Mouse (Mus musculus) intestine, embryonic 16.5 days (tissue): Measurements from ENCODE around the gene Pdcd5. TPM values are rescaled to one million over a fixed set of nuclear protein-coding genes. Genes with fewer than 3 reads are reported as not detected.

Experiments
- ATAC-seq: fragments of 200-750 bp; cut with Nextera tagmentation; 2 replicates; pipeline ENCODE4 v1.8.0; 2017; ENCODE audit warnings: moderate TSS enrichment, moderate library complexity
- H3K27ac ChIP-seq: fragments of 300-500 bp; sonication (generic); 2 replicates; pipeline ENCODE4 v1.5.1; 2014; ENCODE audit warnings: mild to moderate bottlenecking, low read length
- H3K27me3 ChIP-seq: fragments of 300-500 bp; sonication (generic); replicated peaks from 2 replicates; pipeline ENCODE4 v1.6.1; 2014; ENCODE audit warnings: low read length, control low read depth, mixed read lengths; ENCODE audit not compliant: control insufficient read depth, insufficient read depth
- H3K36me3 ChIP-seq: fragments of 300-500 bp; sonication (generic); 2 replicates; pipeline ENCODE4 v1.6.1; 2014; ENCODE audit warnings: low read length, control low read depth; ENCODE audit not compliant: control insufficient read depth, insufficient read depth
- H3K4me1 ChIP-seq: fragments of 300-500 bp; sonication (generic); 2 replicates; pipeline ENCODE4 v1.6.1; 2014; ENCODE audit warnings: low read length, control low read depth, mixed read lengths; ENCODE audit not compliant: control insufficient read depth, insufficient read depth
- H3K4me2 ChIP-seq: fragments of 300-500 bp; sonication (generic); 2 replicates; pipeline ENCODE4 v1.6.1; 2014; ENCODE audit warnings: low read depth, low read length, control low read depth
- H3K4me3 ChIP-seq: fragments of 300-500 bp; sonication (generic); 2 replicates; pipeline ENCODE4 v1.5.1; 2014; ENCODE audit warnings: mild to moderate bottlenecking, low read length
- H3K9ac ChIP-seq: fragments of 300-500 bp; sonication (generic); 2 replicates; pipeline ENCODE4 v1.6.1; 2014; ENCODE audit warnings: low read depth, low read length
- H3K9me3 ChIP-seq: fragments of 300-500 bp; sonication (generic); 2 replicates; pipeline ENCODE4 v1.6.1; 2016; ENCODE audit warnings: low read length, control low read depth; ENCODE audit not compliant: control insufficient read depth
- WGBS: fragments of 180-500 bp; shearing (Covaris S2); extraction: QIAGEN DNeasy Blood & Tissue Kit; methylation state at CpG from one replicate; pipeline ENCODE4 v1.1.7; 2014; 5-methylcytosine and 5-hydroxymethylcytosine counted together
- polyA plus RNA-seq: library from polyadenylated mRNA; unstranded; fragments of >200 nt; fragmentation: Nextera tagmentation; extraction: Ambion mirVana; gene quantifications from 2 replicates; pipeline ENCODE4 v1.2.1, GENCODE M21; 2015

Pdcd5 gene
- polyA plus RNA-seq, 1 experiment from 2014 or later: 184 TPM

GRCm38 (mm10) chr7:35648239-35649069 lies 1.1 kb upstream of the Pdcd5 start:
- no peak overlapping the region for H3K4me3 ChIP-seq
- no peaks in the 10 kb centered on the region for H3K36me3 ChIP-seq
- ATAC-seq: no peak
- no peaks in the 10 kb centered on the region for H3K9me3 ChIP-seq
- H3K4me2 ChIP-seq: no peak overlapping the region
- H3K4me1 ChIP-seq: peaks cover 3% of the 10 kb centered on the region; the same call in 1 of the 2 replicates
- WGBS: 70% methylated on average over 9 of the region's 9 CpGs
- no peak overlapping the region for H3K27ac ChIP-seq
- H3K27me3 ChIP-seq: no peaks in the 10 kb centered on the region
- no peak overlapping the region for H3K9ac ChIP-seq

GRCm38 (mm10) chr7:35646317-35647081 lies 822 bp downstream of the Pdcd5 start:
- Histone ChIP-seq H3K9ac (peak overlapping the region; percentile 91), H3K4me2 (peak overlapping the region; percentile 73), H3K4me3 (peak overlapping the region; percentile 87), H3K27ac (peak overlapping the region; percentile 54), H3K27me3 (no peaks in the 10 kb centered on the region), H3K9me3 (no peaks in the 10 kb centered on the region), H3K36me3 (peaks cover 2% of the 10 kb centered on the region; the same call in 1 of the 2 replicates), H3K4me1 (peaks cover 3% of the 10 kb centered on the region; the same call in 1 of the 2 replicates)
- peak; percentile 56 for ATAC-seq
- whole genome bisulfite sequencing: 8% methylated on average over 34 of the region's 34 CpGs

- H3K9me3 ChIP-seq: no peaks in the 10 kb centered on the region
- peaks cover 27% of the 10 kb centered on the region for H3K36me3 ChIP-seq
- no peak overlapping the region for H3K9ac ChIP-seq
- no peaks in the 10 kb centered on the region for H3K4me1 ChIP-seq
- no peak overlapping the region for H3K4me2 ChIP-seq
- WGBS: 73% methylated on average over 6 of the region's 6 CpGs
- H3K27ac ChIP-seq: no peak overlapping the region
- H3K4me3 ChIP-seq: no peak overlapping the region
- no peak for ATAC-seq
- no peaks in the 10 kb centered on the region for H3K27me3 ChIP-seq
These were observed 7.2 kb downstream of the Pdcd5 start for GRCm38 (mm10) chr7:35640072-35640471.

- Histone ChIP-seq H3K9me3 (no peaks in the 10 kb centered on the region), H3K27ac (no peak overlapping the region), H3K4me3 (no peak overlapping the region), H3K27me3 (no peaks in the 10 kb centered on the region), H3K4me2 (no peak overlapping the region), H3K9ac (no peak overlapping the region), H3K4me1 (no peaks in the 10 kb centered on the region), H3K36me3 (peaks cover 33% of the 10 kb centered on the region)
- WGBS: 93% methylated on average over 9 of the region's 9 CpGs
- ATAC-seq: no peak
These were observed 10.4 kb downstream of the Pdcd5 start for GRCm38 (mm10) chr7:35636874-35637273.

GRCm38 (mm10) chr7:35636229-35636628 lies 11.1 kb downstream of the Pdcd5 start:
- no peak overlapping the region for H3K27ac ChIP-seq
- H3K27me3 ChIP-seq: no peaks in the 10 kb centered on the region
- no peak overlapping the region for H3K9ac ChIP-seq
- no peak for ATAC-seq
- 71% methylated on average over 6 of the region's 6 CpGs for WGBS
- H3K4me1 ChIP-seq: no peaks in the 10 kb centered on the region
- H3K9me3 ChIP-seq: no peaks in the 10 kb centered on the region
- no peak overlapping the region for H3K4me2 ChIP-seq
- H3K4me3 ChIP-seq: no peak overlapping the region
- H3K36me3 ChIP-seq: peaks cover 34% of the 10 kb centered on the region

GRCm38 (mm10) chr7:35628496-35628895 lies 18.8 kb downstream of the Pdcd5 start:
- H3K4me2 ChIP-seq: no peak overlapping the region
- no peaks in the 10 kb centered on the region for H3K9me3 ChIP-seq
- H3K27me3 ChIP-seq: no peaks in the 10 kb centered on the region
- H3K4me1 ChIP-seq: no peaks in the 10 kb centered on the region
- WGBS: 75% methylated on average over 5 of the region's 5 CpGs
- no peak for ATAC-seq
- H3K36me3 ChIP-seq: peaks cover 25% of the 10 kb centered on the region
- no peak overlapping the region for H3K4me3 ChIP-seq
- H3K27ac ChIP-seq: no peak overlapping the region
- no peak overlapping the region for H3K9ac ChIP-seq

- no peak overlapping the region for H3K4me3 ChIP-seq
- WGBS: 94% methylated on average over 10 of the region's 10 CpGs
- H3K4me1 ChIP-seq: no peaks in the 10 kb centered on the region
- no peaks in the 10 kb centered on the region for H3K27me3 ChIP-seq
- ATAC-seq: no peak
- H3K4me2 ChIP-seq: no peak overlapping the region
- no peak overlapping the region for H3K27ac ChIP-seq
- no peaks in the 10 kb centered on the region for H3K9me3 ChIP-seq
- no peak overlapping the region for H3K9ac ChIP-seq
- H3K36me3 ChIP-seq: peaks cover 27% of the 10 kb centered on the region
These were observed 19.9 kb downstream of the Pdcd5 start for GRCm38 (mm10) chr7:35627371-35627770.

- no peaks in the 10 kb centered on the region for H3K27me3 ChIP-seq
- WGBS: 97% methylated on average over 5 of the region's 5 CpGs
These were observed 21.3 kb downstream of the Pdcd5 start for GRCm38 (mm10) chr7:35626038-35626437.

GRCm38 (mm10) chr7:35622626-35623025 lies 24.7 kb downstream of the Pdcd5 start:
- Histone ChIP-seq H3K4me1 (no peaks in the 10 kb centered on the region), H3K4me2 (no peak overlapping the region), H3K27ac (no peak overlapping the region), H3K4me3 (no peak overlapping the region), H3K9ac (no peak overlapping the region), H3K36me3 (peaks cover 13% of the 10 kb centered on the region), H3K27me3 (no peaks in the 10 kb centered on the region), H3K9me3 (no peaks in the 10 kb centered on the region)
- ATAC-seq: no peak
- 85% methylated on average over 10 of the region's 10 CpGs for WGBS

More at GRCm38 (mm10) chr7:35626038-35626437, 21.3 kb downstream of the Pdcd5 start:
- no peak for ATAC-seq
- Histone ChIP-seq H3K4me2 (no peak overlapping the region), H3K9ac (no peak overlapping the region), H3K4me1 (no peaks in the 10 kb centered on the region), H3K9me3 (no peaks in the 10 kb centered on the region), H3K27ac (no peak overlapping the region), H3K36me3 (peaks cover 22% of the 10 kb centered on the region), H3K4me3 (no peak overlapping the region)
